Mouse (Mus musculus) liver, embryonic 14.5 days (tissue): ENCODE results near the gene Msrb1.

Experiments
- CTCF ChIP-seq: IDR thresholded peaks from 2 replicates; pipeline ENCODE4 v1.5.1; 2016; ENCODE audit warnings: antibody characterized with exemption, low read depth, control low read depth
- EP300 ChIP-seq: IDR thresholded peaks from 2 replicates; pipeline ENCODE4 v1.6.1; 2016; ENCODE audit warnings: antibody characterized with exemption, low read depth

- TF ChIP-seq CTCF = peak; percentile 54
- TF ChIP-seq EP300 = no peak
Measured at GRCm38 (mm10) chr17:24773241-24773640, 36.8 kb downstream of the Msrb1 start.
